ENCODE assay signal across 15 mouse cellular contexts in genomic region chr11:107354499-107355143, GRCm38 (mm10).
DNase-seq lines count a peak whose midpoint lies in the region; ATAC-seq and TF ChIP-seq lines count a peak whose summit lies in the region.
"Had no signal": no experiment of that assay in that cellular context is flagged by ENCODE, and none has a peak within 500 bp of the region (broad histone marks: within the 10 kb centered on the region; RNA-seq: fewer than 3 reads in every experiment).

No protein-coding gene starts in this region.

- H3K4me3 ChIP-seq in hindbrain, embryonic 13.5 days, result no peak overlapping the region
- H3K4me3 ChIP-seq in hindbrain, embryonic 14.5 days (replicated peaks; ENCODE audit: low read length), result no peak overlapping the region
- H3K4me3 ChIP-seq in lung, embryonic 16.5 days (ENCODE audit: low read length), result no peak overlapping the region
- no peak overlapping the region for H3K4me3 ChIP-seq in lung, adult 2 months (replicated peaks; ENCODE audit: extremely low read depth, low read depth, low read length)
- H3K4me3 ChIP-seq in limb, embryonic 15.5 days, result no peak overlapping the region
- H3K4me3 ChIP-seq: embryonic facial prominence, embryonic 13.5 days; megakaryocyte, embryonic 14.5 days had no signal

- no peak for DNase-seq in hindbrain, embryonic 14.5 days (ENCODE audit: low spot score)
- DNase-seq in lung, adult 2 months, result no peak
- peak; percentile 57 to 71 for DNase-seq in adrenal gland, postnatal 36 days
- DNase-seq: cerebellum, adult 8-10 months; right cerebral cortex, postnatal 25 days; thymus, postnatal 25 days had no signal

- TF ChIP-seq POLR2A in lung, adult 2 months (IDR thresholded peaks at IDR 0.05; ENCODE audit: borderline replicate concordance, extremely low read depth, low read depth, low read length), result no peak

- H3K4me1 ChIP-seq in hindbrain, embryonic 13.5 days (replicated peaks), result peaks cover 36% of the 10 kb centered on the region
- peaks cover 11% of the 10 kb centered on the region for H3K4me1 ChIP-seq in hindbrain, embryonic 14.5 days (replicated peaks; ENCODE audit: control insufficient read depth, insufficient read depth, low read length)
- peaks cover 2% of the 10 kb centered on the region; the same call in 1 of the 2 replicates for H3K4me1 ChIP-seq in lung, embryonic 16.5 days (replicated peaks; ENCODE audit: control insufficient read depth, insufficient read depth, low read length)
- H3K4me1 ChIP-seq in lung, adult 2 months (ENCODE audit: control insufficient read depth, insufficient read depth, low read length), result peaks cover 4% of the 10 kb centered on the region; the same call in 1 of the 2 replicates
- H3K4me1 ChIP-seq in limb, embryonic 15.5 days, result peaks cover 15% of the 10 kb centered on the region

- no peak for ATAC-seq in hindbrain, embryonic 13.5 days (ENCODE audit: low FRiP score)
- no peak for ATAC-seq in hindbrain, embryonic 14.5 days (ENCODE audit: low FRiP score)
- no peak for ATAC-seq in lung, embryonic 16.5 days (ENCODE audit: low read depth)
- no peak for ATAC-seq in limb, embryonic 15.5 days (ENCODE audit: insufficient number of reproducible peaks, low FRiP score, low TSS enrichment, low read depth)
- ATAC-seq in megakaryocyte-erythroid progenitor cell, adult 5-6 weeks (replicated peaks; ENCODE audit: low FRiP score, low TSS enrichment, poor library complexity, severe bottlenecking), result no peak
- ATAC-seq in megakaryocyte, adult 5-6 weeks (ENCODE audit: poor library complexity, severe bottlenecking), result no peak
- ATAC-seq: activated CD4-positive, CD25-positive, alpha-beta regulatory T cell, adult 4 months had no signal

- 91% methylated on average over 8 of the region's 8 CpGs for WGBS in hindbrain, embryonic 13.5 days
- WGBS in hindbrain, embryonic 14.5 days, result 86% methylated on average over 8 of the region's 8 CpGs
- WGBS in lung, embryonic 16.5 days, result 76% methylated on average over 8 of the region's 8 CpGs
- 63% methylated on average over 8 of the region's 8 CpGs for WGBS in lung, adult 2 months
- WGBS in limb, embryonic 15.5 days, result 73% methylated on average over 8 of the region's 8 CpGs

- H3K27ac ChIP-seq in hindbrain, embryonic 13.5 days, result 0 out of 2 replicates have a peak overlapping the region, but pooled peaks have one; percentile 18
- H3K27ac ChIP-seq in hindbrain, embryonic 14.5 days, result no peak overlapping the region
- peak overlapping the region; percentile 57 for H3K27ac ChIP-seq in lung, embryonic 16.5 days (ENCODE audit: low read length)
- H3K27ac ChIP-seq in limb, embryonic 15.5 days, result peak overlapping the region; percentile 9; the same call in 1 of the 2 replicates
- H3K27ac ChIP-seq: embryonic facial prominence, embryonic 13.5 days had no signal

- no peaks in the 10 kb centered on the region for H3K9me3 ChIP-seq in hindbrain, embryonic 13.5 days
- no peaks in the 10 kb centered on the region for H3K9me3 ChIP-seq in hindbrain, embryonic 14.5 days (ENCODE audit: control insufficient read depth, low read length)
- no peaks in the 10 kb centered on the region for H3K9me3 ChIP-seq in lung, embryonic 16.5 days (ENCODE audit: control insufficient read depth, low read length)
- H3K9me3 ChIP-seq in limb, embryonic 15.5 days, result no peaks in the 10 kb centered on the region
- H3K9me3 ChIP-seq: embryonic facial prominence, embryonic 13.5 days; megakaryocyte, embryonic 14.5 days had no signal

- no peaks in the 10 kb centered on the region for H3K27me3 ChIP-seq in hindbrain, embryonic 13.5 days
- H3K27me3 ChIP-seq in hindbrain, embryonic 14.5 days (ENCODE audit: control insufficient read depth, insufficient read depth, low read length), result no peaks in the 10 kb centered on the region
- H3K27me3 ChIP-seq in lung, embryonic 16.5 days (ENCODE audit: control insufficient read depth, insufficient read depth, low read depth, low read length), result no peaks in the 10 kb centered on the region
- H3K27me3 ChIP-seq in limb, embryonic 15.5 days, result no peaks in the 10 kb centered on the region
- H3K27me3 ChIP-seq: CH12.LX; embryonic facial prominence, embryonic 13.5 days; megakaryocyte, embryonic 14.5 days had no signal

- no peak overlapping the region for H3K9ac ChIP-seq in hindbrain, embryonic 13.5 days
- H3K9ac ChIP-seq in hindbrain, embryonic 14.5 days, result no peak overlapping the region
- H3K9ac ChIP-seq in lung, embryonic 16.5 days (ENCODE audit: low read length), result no peak overlapping the region
- H3K9ac ChIP-seq in limb, embryonic 15.5 days, result no peak overlapping the region
- H3K9ac ChIP-seq: embryonic facial prominence, embryonic 13.5 days had no signal

- no peaks in the 10 kb centered on the region for H3K36me3 ChIP-seq in hindbrain, embryonic 13.5 days
- no peaks in the 10 kb centered on the region for H3K36me3 ChIP-seq in hindbrain, embryonic 14.5 days (replicated peaks; ENCODE audit: control insufficient read depth, insufficient read depth)
- H3K36me3 ChIP-seq in lung, embryonic 16.5 days (ENCODE audit: control insufficient read depth, insufficient read depth, low read length), result no peaks in the 10 kb centered on the region
- no peaks in the 10 kb centered on the region for H3K36me3 ChIP-seq in limb, embryonic 15.5 days
- H3K36me3 ChIP-seq: embryonic facial prominence, embryonic 13.5 days had no signal

- no peak for TF ChIP-seq CTCF in lung, adult 2 months (IDR thresholded peaks at IDR 0.05; ENCODE audit: insufficient read depth, low read length)

- H3K4me2 ChIP-seq in hindbrain, embryonic 13.5 days, result no peak overlapping the region
- no peak overlapping the region for H3K4me2 ChIP-seq in hindbrain, embryonic 14.5 days (replicated peaks)
- H3K4me2 ChIP-seq in lung, embryonic 16.5 days (ENCODE audit: low read depth, low read length), result no peak overlapping the region
- no peak overlapping the region for H3K4me2 ChIP-seq in limb, embryonic 15.5 days
- H3K4me2 ChIP-seq: embryonic facial prominence, embryonic 13.5 days had no signal

Comparison
In these comparisons a context has a peak if more than half of its experiments do, and no peak if none do; other contexts are left out.
1. DNase-seq: peak in adrenal gland, postnatal 36 days (2 of 2); none in hindbrain, embryonic 14.5 days (single experiment) and lung, adult 2 months (single experiment).